Mouse (Mus musculus) spleen, adult 2 months (tissue): ENCODE data around the gene Marcks.

Experiments
- CTCF ChIP-seq: fragments of 200-500 bp; IDR thresholded peaks from 2 replicates; pipeline ENCODE4 v1.5.1; 2011; ENCODE audit warnings: mild to moderate bottlenecking, inconsistent platforms; ENCODE audit not compliant: insufficient read depth, insufficient read length, insufficient replicate concordance; ENCODE audit errors: extremely low read depth
- POLR2A ChIP-seq: fragments of 200-500 bp; IDR thresholded peaks from 2 replicates; pipeline ENCODE4 v1.6.1; 2011; ENCODE audit warnings: low read depth, low read length, inconsistent platforms

- TF ChIP-seq POLR2A (no peak), CTCF (no peak)
These were observed 38.4 kb upstream of the Marcks start for GRCm38 (mm10) chr10:37177071-37177470.
